28 mouse cellular contexts compared by ENCODE assay signal in genomic region chr6:12581143-12581542, GRCm38 (mm10).
DNase-seq lines count a peak whose midpoint lies in the region; ATAC-seq lines count a peak whose summit lies in the region.
"Had no signal": no experiment of that assay in that cellular context is flagged by ENCODE, and none has a peak within 500 bp of the region (broad histone marks: within the 10 kb centered on the region; RNA-seq: fewer than 3 reads in every experiment).

No protein-coding gene starts in this region.

- no peaks in the 10 kb centered on the region for H3K27me3 ChIP-seq in hindbrain, embryonic 15.5 days
- H3K27me3 ChIP-seq in hindbrain, embryonic 10.5 days (ENCODE audit: insufficient read depth, poor library complexity, severe bottlenecking), result no peaks in the 10 kb centered on the region
- H3K27me3 ChIP-seq in neural tube, embryonic 13.5 days, result no peaks in the 10 kb centered on the region
- no peaks in the 10 kb centered on the region for H3K27me3 ChIP-seq in neural tube, embryonic 15.5 days (replicated peaks)
- H3K27me3 ChIP-seq: heart, embryonic 12.5 days; intestine, embryonic 15.5 days; limb, embryonic 13.5 days; lung, embryonic 15.5 days had no signal

- H3K9me3 ChIP-seq in hindbrain, embryonic 15.5 days, result no peaks in the 10 kb centered on the region
- H3K9me3 ChIP-seq in hindbrain, embryonic 10.5 days, result no peaks in the 10 kb centered on the region
- H3K9me3 ChIP-seq in neural tube, embryonic 13.5 days, result no peaks in the 10 kb centered on the region
- no peaks in the 10 kb centered on the region for H3K9me3 ChIP-seq in neural tube, embryonic 15.5 days (replicated peaks)
- H3K9me3 ChIP-seq: G1E; heart, embryonic 12.5 days; intestine, embryonic 15.5 days; limb, embryonic 13.5 days; lung, embryonic 15.5 days had no signal

- H3K4me3 ChIP-seq in hindbrain, embryonic 15.5 days, result no peak overlapping the region
- no peak overlapping the region for H3K4me3 ChIP-seq in hindbrain, embryonic 10.5 days
- H3K4me3 ChIP-seq in neural tube, embryonic 13.5 days, result no peak overlapping the region
- no peak overlapping the region for H3K4me3 ChIP-seq in neural tube, embryonic 15.5 days (replicated peaks)
- H3K4me3 ChIP-seq: erythroblast, embryonic 14.5 days; heart, adult 2 months; heart, embryonic 12.5 days; intestine, embryonic 15.5 days; layer of hippocampus, adult 2 months; limb, embryonic 13.5 days; lung, embryonic 15.5 days had no signal

- WGBS in hindbrain, embryonic 15.5 days, result 43% methylated on average over 3 of the region's 3 CpGs
- WGBS in hindbrain, embryonic 10.5 days, result 69% methylated on average over 3 of the region's 3 CpGs
- WGBS in neural tube, embryonic 13.5 days, result 44% methylated on average over 3 of the region's 3 CpGs
- 43% methylated on average over 3 of the region's 3 CpGs for WGBS in neural tube, embryonic 15.5 days

- H3K36me3 ChIP-seq in hindbrain, embryonic 15.5 days, result no peaks in the 10 kb centered on the region
- H3K36me3 ChIP-seq in hindbrain, embryonic 10.5 days, result no peaks in the 10 kb centered on the region
- H3K36me3 ChIP-seq in neural tube, embryonic 13.5 days, result no peaks in the 10 kb centered on the region
- no peaks in the 10 kb centered on the region for H3K36me3 ChIP-seq in neural tube, embryonic 15.5 days
- H3K36me3 ChIP-seq: G1E; heart, embryonic 12.5 days; intestine, embryonic 15.5 days; limb, embryonic 13.5 days; lung, embryonic 15.5 days had no signal

- no peak overlapping the region for H3K4me2 ChIP-seq in hindbrain, embryonic 15.5 days
- no peak overlapping the region for H3K4me2 ChIP-seq in neural tube, embryonic 13.5 days
- H3K4me2 ChIP-seq in neural tube, embryonic 15.5 days, result no peak overlapping the region
- H3K4me2 ChIP-seq: heart, embryonic 12.5 days; intestine, embryonic 15.5 days; limb, embryonic 13.5 days; liver, embryonic 11.5 days; lung, embryonic 15.5 days had no signal

- ATAC-seq in hindbrain, embryonic 15.5 days (ENCODE audit: low FRiP score, low read depth), result peak; percentile 66; the same call in 1 of the 2 replicates
- ATAC-seq in neural tube, embryonic 13.5 days (ENCODE audit: low read depth), result no peak
- ATAC-seq in neural tube, embryonic 15.5 days (ENCODE audit: low FRiP score), result no peak
- ATAC-seq: forebrain, embryonic 16.5 days; hindbrain, embryonic 16.5 days; intestine, embryonic 15.5 days had no signal

- H3K27ac ChIP-seq in hindbrain, embryonic 15.5 days (replicated peaks), result no peak overlapping the region
- H3K27ac ChIP-seq in hindbrain, embryonic 10.5 days, result no peak overlapping the region
- H3K27ac ChIP-seq in neural tube, embryonic 13.5 days (replicated peaks), result 0 out of 2 replicates have a peak overlapping the region, but pooled peaks have one; percentile 29
- H3K27ac ChIP-seq in neural tube, embryonic 15.5 days (replicated peaks), result no peak overlapping the region
- H3K27ac ChIP-seq: heart, adult 2 months; intestine, embryonic 15.5 days; layer of hippocampus, adult 2 months; limb, embryonic 13.5 days; lung, embryonic 15.5 days had no signal

- H3K9ac ChIP-seq in hindbrain, embryonic 15.5 days, result no peak overlapping the region
- no peak overlapping the region for H3K9ac ChIP-seq in neural tube, embryonic 13.5 days
- no peak overlapping the region for H3K9ac ChIP-seq in neural tube, embryonic 15.5 days (replicated peaks)
- H3K9ac ChIP-seq: heart, embryonic 12.5 days; intestine, embryonic 15.5 days; limb, embryonic 13.5 days; lung, embryonic 15.5 days had no signal

- peak; percentile 6 for DNase-seq in embryo, embryonic 10 days (ENCODE audit: low spot score)
- no peak for DNase-seq in embryo, embryonic 9.5 days (ENCODE audit: extremely low spot score)
- no peak for DNase-seq in hindbrain, embryonic 10.5 days (ENCODE audit: low spot score)
- peak; percentile 25 for DNase-seq in embryo, embryonic 10.5 days (ENCODE audit: low spot score)
- DNase-seq in spleen, postnatal 14 days (ENCODE audit: low spot score in 2 of 2), result no peak
- DNase-seq: adrenal gland, postnatal 25 days; cerebellum, adult 18-20 months; cerebellum, postnatal 10 days; heart, adult 2 months; heart, postnatal 4 days; kidney, adult 2 months; kidney, postnatal 36 days; right cerebral cortex, postnatal 4 days; thymus, adult 2 months; thymus, postnatal 36 days had no signal

- peaks cover 8% of the 10 kb centered on the region; the same call in 1 of the 2 replicates for H3K4me1 ChIP-seq in hindbrain, embryonic 15.5 days (replicated peaks)
- H3K4me1 ChIP-seq in hindbrain, embryonic 10.5 days (replicated peaks), result no peaks in the 10 kb centered on the region
- peaks cover 14% of the 10 kb centered on the region for H3K4me1 ChIP-seq in neural tube, embryonic 13.5 days (replicated peaks)
- H3K4me1 ChIP-seq in neural tube, embryonic 15.5 days, result peaks cover 14% of the 10 kb centered on the region
- H3K4me1 ChIP-seq: heart, embryonic 12.5 days; intestine, embryonic 15.5 days; lung, embryonic 15.5 days had no signal

Comparison
In these comparisons a context has a peak if more than half of its experiments do, and no peak if none do; other contexts are left out.
1. DNase-seq: peak in embryo, embryonic 10 days (single experiment) and embryo, embryonic 10.5 days (single experiment); none in embryo, embryonic 9.5 days (single experiment), hindbrain, embryonic 10.5 days (single experiment) and spleen, postnatal 14 days (0 of 2).